Mouse (Mus musculus) left cerebral cortex, postnatal 10 days (tissue): Measurements from ENCODE around the gene Gm20219. TPM values are rescaled to one million over a fixed set of nuclear protein-coding genes. Genes with fewer than 3 reads are reported as not detected.

Experiments
- DNase-seq, 2 experiments: peaks; one replicate each; pipeline ENCODE4 v3.0.0; 2021 to 2022; ENCODE audit warnings: low spot score in 2 of 2, mixed read lengths in 1 of 2; ENCODE audit errors: extremely low spot score in 1 of 2
- intact Hi-C: fragments of 180-260 bp; cut with DNase I; formaldehyde crosslinking; loops from one replicate; pipeline ENCODE4 v1.15.1; 2025
- total RNA-seq, 2 experiments: library from RNA; stranded (reverse); gene quantifications; 2 replicates each; pipeline ENCODE4 v1.2.3; 2021

Gene Gm20219
- total RNA-seq, 2 experiments from 2014 or later = 0.54 to 1.3 TPM

DNA sequence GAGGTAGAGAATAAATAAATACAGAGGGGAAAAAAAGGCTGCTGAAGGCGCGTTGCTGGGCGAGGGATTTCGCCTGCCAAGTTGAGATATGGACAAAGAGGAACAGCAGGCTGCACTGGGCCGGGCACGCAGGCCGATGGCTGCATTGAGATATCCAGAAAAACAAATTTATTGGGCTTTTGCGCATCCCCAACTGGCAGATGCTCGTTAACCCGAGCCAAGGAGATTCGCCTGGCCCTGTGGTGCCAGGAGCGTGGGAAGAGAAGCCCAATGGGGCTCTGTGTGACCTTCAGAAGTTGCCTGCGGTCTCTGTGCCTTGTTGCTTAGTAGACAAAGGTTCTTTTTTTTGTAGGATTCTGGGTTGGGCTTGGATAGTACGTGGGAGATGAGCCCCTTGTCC lies 18.0 kb downstream of the Gm20219 start:
- DNase-seq = no peak

GRCm38 (mm10) chr17:56524943-56525342 lies 29.2 kb downstream of the Gm20219 start:
- no peak for DNase-seq
- intact Hi-C loops = no loop called here

More for the DNA sequence above, 18.0 kb downstream of the Gm20219 start:
- intact Hi-C loops = no loop called here

- intact Hi-C loops = no loop called here
- DNase-seq = peak in 1 of 2 experiments; percentile 19
These were observed 31.4 kb downstream of the Gm20219 start for GRCm38 (mm10) chr17:56522744-56523143.

- no peak for DNase-seq
These were observed 38.3 kb downstream of the Gm20219 start for GRCm38 (mm10) chr17:56515690-56516410.

DNA sequence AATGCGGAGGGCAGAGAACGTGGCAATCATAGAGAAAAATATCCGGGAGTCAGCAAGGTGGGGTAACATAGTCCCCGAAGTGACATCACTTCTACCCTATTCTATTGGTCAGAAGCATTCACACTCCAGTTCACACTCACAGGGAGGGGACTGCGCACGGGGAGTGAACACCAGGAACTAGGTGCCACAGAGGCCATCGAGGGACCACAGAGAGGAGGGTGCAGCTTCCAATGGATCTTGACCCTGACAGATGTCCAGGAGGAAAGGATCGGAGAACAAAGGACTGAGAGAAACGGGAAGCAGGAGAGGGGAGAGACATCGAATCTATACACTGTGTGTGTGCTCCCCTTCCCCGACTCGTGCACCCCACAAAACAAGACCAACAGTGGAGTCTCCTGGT lies 39.3 kb downstream of the Gm20219 start:
- intact Hi-C loops = no loop called here
- DNase-seq = no peak

More at GRCm38 (mm10) chr17:56515690-56516410, 38.3 kb downstream of the Gm20219 start:
- intact Hi-C loops = no loop called here

DNA sequence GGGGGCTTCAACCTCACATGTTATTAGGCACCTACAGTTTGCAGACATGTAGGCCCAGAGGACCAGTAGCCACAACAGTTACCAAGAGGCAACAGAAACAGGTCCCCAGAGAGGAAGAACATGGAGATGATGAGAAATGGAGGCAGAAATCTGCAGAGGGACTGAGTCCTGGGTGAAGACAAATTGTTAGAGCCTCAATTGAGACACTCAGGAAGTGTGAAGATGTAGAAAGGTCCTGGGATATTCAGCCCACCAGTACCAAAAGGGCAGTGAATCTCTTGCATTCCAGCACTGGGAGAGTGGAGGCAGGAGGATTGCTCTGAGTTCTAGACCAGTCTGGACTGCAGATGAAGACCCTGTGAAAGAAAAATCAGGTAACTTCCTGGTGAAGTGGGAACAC lies 39.9 kb downstream of the Gm20219 start:
- intact Hi-C loops = no loop called here

GRCm38 (mm10) chr17:56512310-56512709 lies 41.9 kb downstream of the Gm20219 start, which contains the start of gene Znrf4:
TSS of gene Znrf4 (minus strand) at chr17:56512431.
- no peak for DNase-seq
- intact Hi-C loops = no loop called here

More for the DNA sequence above, 39.9 kb downstream of the Gm20219 start:
- DNase-seq = no peak

- intact Hi-C loops = no loop called here
- no peak for DNase-seq
These were observed 42.5 kb downstream of the Gm20219 start for GRCm38 (mm10) chr17:56511707-56512090.

- intact Hi-C loops = no loop called here
- no peak for DNase-seq
These were observed 43.0 kb downstream of the Gm20219 start for GRCm38 (mm10) chr17:56510970-56511706.

GRCm38 (mm10) chr17:56510473-56510969 lies 43.7 kb downstream of the Gm20219 start:
- DNase-seq = peak in 1 of 2 experiments; percentile 57
- intact Hi-C loops = no loop called here

- DNase-seq = peak in 1 of 2 experiments; percentile 69
- intact Hi-C loops = loop anchor here (5.0 kb wide), 1 partner anchor 42 kb away; the partner anchor contains the start of gene Gm20219
These were observed 44.3 kb downstream of the Gm20219 start for GRCm38 (mm10) chr17:56509707-56510472.

DNA sequence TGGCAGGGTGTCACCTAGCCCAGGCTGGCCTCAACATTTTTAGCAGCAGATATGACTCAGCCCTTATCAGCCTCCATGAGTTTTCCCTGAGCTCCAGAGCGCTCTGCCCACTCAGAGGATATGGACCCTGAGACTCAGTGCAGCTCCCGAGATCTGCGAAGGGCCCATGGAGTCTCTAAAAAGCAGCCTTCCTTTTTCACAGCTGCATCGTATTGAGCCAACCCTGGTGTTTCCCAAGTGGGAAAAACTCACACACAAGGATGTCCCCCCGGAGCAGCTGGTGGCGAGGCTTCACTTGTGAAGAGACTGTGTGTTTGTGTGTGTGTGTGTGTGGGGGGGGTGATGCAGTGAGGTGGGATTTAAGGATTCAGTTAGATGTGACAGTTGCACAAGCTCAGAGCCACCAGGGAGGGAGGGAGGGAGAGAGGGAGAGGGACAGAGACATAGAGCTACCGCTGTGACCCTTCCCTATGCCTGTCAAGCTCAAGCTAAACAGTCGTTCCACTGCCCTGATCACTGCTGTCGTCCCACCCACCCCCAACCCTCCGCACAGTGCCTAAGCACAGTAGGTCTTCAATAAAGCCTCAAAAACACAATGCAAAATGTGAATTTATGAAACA lies 45.1 kb downstream of the Gm20219 start:
- intact Hi-C loops = loop anchor here (5.0 kb wide), 1 partner anchor 43 kb away; the partner anchor contains the start of gene Gm20219
- DNase-seq = no peak

- intact Hi-C loops = loop anchor here (2.0 to 5.0 kb wide), 2 partner anchors 33 to 45 kb away; partner anchors contain the start of gene Gm20219
These were observed 46.8 kb downstream of the Gm20219 start for GRCm38 (mm10) chr17:56507161-56508068.

DNA sequence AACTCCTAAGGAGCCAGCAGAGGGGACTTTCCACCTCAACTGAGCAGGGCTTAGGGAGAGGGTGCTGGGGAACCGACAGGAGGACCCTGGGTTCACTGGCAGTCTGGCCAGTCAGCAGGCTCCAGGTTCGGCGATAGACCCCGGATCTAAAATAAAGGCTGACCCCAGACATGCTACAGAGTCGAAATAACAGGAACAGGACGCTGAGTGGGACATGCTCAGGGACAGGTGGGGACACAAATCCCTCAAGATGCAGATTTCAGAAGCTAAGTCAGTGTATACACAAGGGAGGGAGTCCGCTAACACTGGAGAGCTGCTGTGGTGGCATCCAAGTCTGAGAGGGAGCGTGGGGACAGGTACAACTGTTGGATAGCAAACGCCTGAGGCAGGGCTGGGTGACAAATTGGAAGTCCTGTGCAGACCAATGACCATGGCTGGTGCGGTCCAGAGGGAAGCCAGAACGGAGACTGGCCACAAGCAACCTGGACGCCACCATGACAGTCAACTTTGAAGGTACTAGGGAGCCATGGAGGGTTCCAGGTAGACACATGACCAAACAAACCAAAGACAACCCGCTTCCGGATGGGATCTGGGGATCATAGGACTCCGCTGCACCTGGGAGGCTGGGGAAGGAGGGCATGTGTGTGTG lies 47.6 kb downstream of the Gm20219 start:
- no peak for DNase-seq
- intact Hi-C loops = loop anchor here (2.0 to 5.0 kb wide), 2 partner anchors 32 to 46 kb away; partner anchors contain the start of gene Gm20219

More at GRCm38 (mm10) chr17:56507161-56508068, 46.8 kb downstream of the Gm20219 start:
- peak; percentile 97 to 98 for DNase-seq

DNA sequence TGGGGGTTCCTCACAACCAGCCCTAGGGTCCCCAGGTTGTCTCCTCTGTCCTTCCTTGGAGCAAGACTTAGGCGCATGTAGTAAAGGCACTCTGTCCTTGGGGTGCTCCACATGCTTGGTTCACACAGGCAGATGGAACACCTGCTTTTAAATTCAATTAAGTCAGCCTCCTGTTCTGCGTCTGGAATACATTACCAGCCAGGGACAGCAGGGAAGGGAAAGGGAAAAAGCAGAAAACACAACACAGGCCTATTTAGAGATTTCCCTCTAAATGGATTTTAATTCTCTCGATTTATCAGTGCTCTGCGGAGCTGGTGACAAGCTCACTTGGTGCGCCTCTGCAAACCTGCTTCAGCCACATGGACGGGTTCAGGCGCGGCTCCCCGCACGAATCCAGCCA lies 48.8 kb downstream of the Gm20219 start:
- DNase-seq = no peak
- intact Hi-C loops = loop anchor here (5.0 kb wide), 1 partner anchor 47 kb away; the partner anchor contains the start of gene Gm20219

DNA sequence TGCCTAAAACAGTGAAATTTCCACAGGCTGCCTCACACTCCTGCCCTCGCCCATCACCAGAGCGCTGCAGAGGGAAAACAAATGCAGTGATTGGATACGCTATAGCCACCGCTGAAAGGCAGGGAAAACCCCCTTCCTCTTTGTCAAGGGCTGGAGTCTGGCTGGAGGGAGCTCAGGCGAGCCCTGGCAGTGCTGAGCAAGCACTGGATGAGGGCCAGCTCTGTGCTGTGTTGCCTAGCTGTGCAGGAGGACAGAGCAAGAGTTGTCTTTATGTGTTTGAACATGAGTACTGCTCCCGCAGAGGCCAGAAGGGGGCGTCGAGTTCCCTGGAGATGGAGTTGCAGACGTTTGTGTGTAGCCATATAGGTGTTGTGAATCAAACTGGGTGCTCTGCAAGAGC lies 51.7 kb downstream of the Gm20219 start:
- peak; percentile 82 to 88 for DNase-seq
- intact Hi-C loops = no loop called here
